10 mouse cellular contexts compared by ENCODE assay signal in the genomic region with DNA sequence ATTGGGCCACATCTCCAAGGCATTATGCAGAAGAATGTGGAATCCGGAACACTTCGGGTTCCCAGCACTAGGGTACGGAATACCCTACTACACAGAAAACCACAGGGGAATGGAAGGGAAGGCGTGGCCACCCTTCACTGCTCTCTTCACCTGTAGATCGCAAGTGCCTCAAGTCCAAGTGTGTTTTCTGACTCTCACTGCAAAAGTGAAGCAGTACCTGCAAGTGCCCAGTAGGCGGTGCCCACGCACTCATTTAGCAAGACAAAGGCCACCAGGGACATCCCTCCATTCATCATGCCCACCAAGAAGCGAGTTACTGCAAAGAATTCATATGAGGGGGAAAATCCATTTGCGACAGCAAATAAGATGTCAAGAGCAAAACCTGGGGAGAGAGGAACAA. TPM values are rescaled to one million over a fixed set of nuclear protein-coding genes. Genes with fewer than 3 reads are reported as not detected.
DNase-seq lines count a peak whose midpoint lies in the region; ATAC-seq lines count a peak whose summit lies in the region.
"Had no signal": no experiment of that assay in that cellular context is flagged by ENCODE, and none has a peak within 500 bp of the region (broad histone marks: within the 10 kb centered on the region; RNA-seq: fewer than 3 reads in every experiment).

No protein-coding gene starts in this region.

- ATAC-seq in liver, embryonic 12.5 days: no peak
- peak; percentile 60 for ATAC-seq in inflammation-experienced regulatory T-cells, adult 6 months
- ATAC-seq in monocyte, adult 5-6 weeks (replicated peaks; ENCODE audit: insufficient number of reproducible peaks, low FRiP score, low TSS enrichment, poor library complexity, severe bottlenecking): peak; percentile 78; the same call in 1 of the 2 replicates

- no peaks in the 10 kb centered on the region for H3K27me3 ChIP-seq in liver, embryonic 12.5 days (replicated peaks)
- H3K27me3 ChIP-seq: embryonic facial prominence, embryonic 12.5 days; stomach, embryonic 15.5 days had no signal

- no peak overlapping the region for H3K9ac ChIP-seq in liver, embryonic 12.5 days
- H3K9ac ChIP-seq: embryonic facial prominence, embryonic 12.5 days; stomach, embryonic 15.5 days had no signal

- 31% methylated on average over 9 of the region's 9 CpGs for WGBS in liver, embryonic 12.5 days (ENCODE audit: insufficient replicate concordance)

- intact Hi-C loops in left cerebral cortex, postnatal 36 days (cut with DNase I): loop anchor here (5.0 kb wide), 1 partner anchor 165 kb away; no protein-coding TSS in a partner anchor

- DNase-seq in liver: peak; percentile 68
- peak; percentile 91 for DNase-seq in cerebellum, adult 9-10 months
- DNase-seq in frontal cortex, postnatal 14 days (ENCODE audit: low spot score in 2 of 2): peak; percentile 41 to 63
- DNase-seq in left cerebral cortex, postnatal 36 days (ENCODE audit: low spot score in 2 of 2): peak; percentile 35 to 44
- peak; percentile 50 to 53 for DNase-seq in spleen, postnatal 36 days (ENCODE audit: low spot score in 2 of 2)

- no peaks in the 10 kb centered on the region for H3K9me3 ChIP-seq in liver, embryonic 12.5 days (replicated peaks)
- H3K9me3 ChIP-seq: embryonic facial prominence, embryonic 12.5 days; stomach, embryonic 15.5 days had no signal

- no peak overlapping the region for H3K4me2 ChIP-seq in liver, embryonic 12.5 days
- H3K4me2 ChIP-seq: embryonic facial prominence, embryonic 12.5 days; stomach, embryonic 15.5 days had no signal

- no peaks in the 10 kb centered on the region for H3K36me3 ChIP-seq in liver, embryonic 12.5 days
- H3K36me3 ChIP-seq: embryonic facial prominence, embryonic 12.5 days; stomach, embryonic 15.5 days had no signal

- no peak overlapping the region for H3K4me3 ChIP-seq in liver, embryonic 12.5 days
- H3K4me3 ChIP-seq: embryonic facial prominence, embryonic 12.5 days; stomach, embryonic 15.5 days had no signal

- no peak overlapping the region for H3K27ac ChIP-seq in liver, embryonic 12.5 days
- H3K27ac ChIP-seq: embryonic facial prominence, embryonic 12.5 days; stomach, embryonic 15.5 days had no signal

- H3K4me1 ChIP-seq in liver, embryonic 12.5 days: no peaks in the 10 kb centered on the region
- H3K4me1 ChIP-seq: embryonic facial prominence, embryonic 12.5 days; stomach, embryonic 15.5 days had no signal

RNA-seq across cellular contexts. Expression of gene Slc22a15, which starts 27.4 kb away (rescaled TPM):
- polyA plus RNA-seq in liver, embryonic 12.5 days (2016; fragmentation: Nextera tagmentation; extraction: Ambion mirVana): 1.6 and 1.8 TPM in 2 replicates
- 10 to 100 TPM; 10.2 to 18.0 (median 11.1) TPM for polyA plus RNA-seq in inflammation-experienced regulatory T-cells, adult 6 months (2017; shearing (Covaris generic))
- 1 to 10 TPM; 7.4 to 9.1 TPM for total RNA-seq in left cerebral cortex, postnatal 36 days (2021)
- 7.1 to 21.6 TPM (median 12.9 TPM) in 3 replicates for total RNA-seq in monocyte, adult 5-6 weeks (2017)

RNA-seq across cellular contexts. Expression of gene Mab21l3, which starts 48.1 kb away (rescaled TPM):
- 0.07 and 0.11 TPM in 2 replicates for polyA plus RNA-seq in liver, embryonic 12.5 days (2016; fragmentation: Nextera tagmentation; extraction: Ambion mirVana)
- polyA plus RNA-seq in inflammation-experienced regulatory T-cells, adult 6 months (2017; shearing (Covaris generic)): under 1 TPM in 1 of 3 experiments, not detected in 2; 0.21 TPM
- total RNA-seq in left cerebral cortex, postnatal 36 days (2021): under 1 TPM; 0.32 to 0.36 TPM
- total RNA-seq in monocyte, adult 5-6 weeks (2017): not detected in 3 replicates

Comparison
In these comparisons a context has a peak if more than half of its experiments do, and no peak if none do; other contexts are left out.
1. DNase-seq: peak in every context shown above with its lines; median percentile 91 in cerebellum, adult 9-10 months; 68 in liver; 52 in frontal cortex, postnatal 14 days; 52 in spleen, postnatal 36 days; 40 in left cerebral cortex, postnatal 36 days.